Mouse (Mus musculus): ENCODE results near the gene A730015C16Rik. TPM values are rescaled to one million over a fixed set of nuclear protein-coding genes. Genes with fewer than 3 reads are reported as not detected.

A730015C16Rik gene
- polyA plus RNA-seq (2011; ENCODE audit: insufficient read depth, insufficient read length, low replicate concordance, missing spikeins) = not detected in 2 replicates

GRCm38 (mm10) chr4:108848505-108848848 lies at the start of gene A730015C16Rik:
Gene A730015C16Rik, minus strand, starts transcription at chr4:108848619.
- 3% methylated on average over 20 of the region's 20 CpGs for WGBS
- H3K4me1 ChIP-seq (ENCODE audit: control insufficient read depth, insufficient read depth, low read length) = no peaks in the 10 kb centered on the region
- TF ChIP-seq POLR2A (IDR thresholded peaks at IDR 0.05; ENCODE audit: borderline replicate concordance, control insufficient read depth, low read depth, low read length) (no peak), CTCF (IDR thresholded peaks at IDR 0.05; ENCODE audit: control insufficient read depth, insufficient read depth, low read length) (no peak)
- peak within 1 kb of the TSS; percentile 92 for H3K27ac ChIP-seq (ENCODE audit: control insufficient read depth, insufficient read depth, low read depth, low read length, poor library complexity)
- H3K4me3 ChIP-seq (replicated peaks; ENCODE audit: control insufficient read depth, low read depth, low read length) = peak within 1 kb of the TSS; percentile 100

DNA sequence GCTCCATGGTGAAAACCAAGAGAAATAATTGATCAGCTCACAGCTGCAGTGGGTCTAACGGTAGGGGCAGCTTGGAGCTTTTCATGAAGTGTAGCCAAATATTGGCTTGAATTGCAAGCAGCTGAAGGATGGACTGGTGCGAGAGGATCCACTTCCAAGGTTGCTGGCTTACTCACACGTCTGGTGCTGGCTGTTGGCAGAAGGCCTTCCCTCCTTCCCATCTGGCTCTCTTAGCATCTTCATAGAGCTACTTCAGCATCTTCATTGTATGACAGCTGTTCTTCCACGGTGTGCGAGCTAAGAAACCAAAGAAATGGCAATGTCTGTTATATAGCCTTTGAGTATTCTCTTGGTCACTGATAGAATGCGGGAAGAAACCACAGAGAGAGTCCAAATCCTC lies 42.5 kb upstream of the A730015C16Rik start:
- no peak overlapping the region for H3K27ac ChIP-seq (ENCODE audit: control insufficient read depth, insufficient read depth, low read depth, low read length, poor library complexity)
- WGBS = 82% methylated on average over 6 of the region's 6 CpGs
- no peaks in the 10 kb centered on the region for H3K4me1 ChIP-seq (ENCODE audit: control insufficient read depth, insufficient read depth, low read length)
- H3K4me3 ChIP-seq (replicated peaks; ENCODE audit: control insufficient read depth, low read depth, low read length) = no peak overlapping the region
- TF ChIP-seq CTCF (IDR thresholded peaks at IDR 0.05; ENCODE audit: control insufficient read depth, insufficient read depth, low read length) (no peak), POLR2A (IDR thresholded peaks at IDR 0.05; ENCODE audit: borderline replicate concordance, control insufficient read depth, low read depth, low read length) (no peak)

DNA sequence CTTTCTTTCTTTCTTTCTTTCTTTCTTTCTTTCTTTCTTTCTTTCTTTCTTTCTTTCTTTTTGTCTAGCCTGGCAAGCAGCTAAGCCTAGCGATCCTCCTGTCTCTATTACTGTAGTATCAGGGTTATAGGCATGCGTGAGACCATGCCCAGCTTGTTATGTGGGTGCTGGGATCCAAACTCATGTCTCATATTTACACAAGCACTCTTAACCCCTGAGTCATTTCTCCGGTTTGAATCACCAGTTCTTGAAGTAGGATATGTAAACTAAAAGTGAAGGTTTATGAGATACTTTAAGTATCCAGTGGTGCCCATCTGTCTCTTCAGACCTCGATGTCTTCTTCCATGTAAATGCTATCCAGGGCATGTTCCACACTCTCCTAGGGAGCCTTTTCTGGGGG lies 39.0 kb upstream of the A730015C16Rik start:
- Histone ChIP-seq H3K4me1 (ENCODE audit: control insufficient read depth, insufficient read depth, low read length) (no peaks in the 10 kb centered on the region), H3K4me3 (replicated peaks; ENCODE audit: control insufficient read depth, low read depth, low read length) (no peak overlapping the region), H3K27ac (ENCODE audit: control insufficient read depth, insufficient read depth, low read depth, low read length, poor library complexity) (no peak overlapping the region)
- TF ChIP-seq CTCF (IDR thresholded peaks at IDR 0.05; ENCODE audit: control insufficient read depth, insufficient read depth, low read length) = no peak
- TF ChIP-seq POLR2A (IDR thresholded peaks at IDR 0.05; ENCODE audit: borderline replicate concordance, control insufficient read depth, low read depth, low read length) = no peak
- WGBS = 80% methylated on average over 4 of the region's 4 CpGs

DNA sequence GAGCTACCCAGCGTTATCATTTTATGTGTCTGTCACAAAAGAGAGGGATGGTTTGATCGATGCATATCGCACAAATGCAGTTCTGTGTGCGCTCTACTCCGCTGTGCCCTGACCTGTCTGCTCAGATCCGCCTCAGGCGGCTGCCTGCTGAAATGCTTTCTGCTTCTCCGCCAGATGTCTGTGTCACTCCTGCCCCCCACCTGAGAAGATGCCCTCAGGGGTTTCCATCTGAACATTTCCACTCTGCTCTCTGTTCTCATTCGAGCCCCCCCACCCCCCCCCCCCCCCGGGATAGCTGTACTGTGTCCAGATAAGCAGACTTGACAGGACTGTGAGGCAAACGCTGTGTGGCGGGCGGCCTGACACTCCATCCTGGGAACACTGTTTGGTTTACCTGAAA lies 35.4 kb upstream of the A730015C16Rik start:
- Histone ChIP-seq H3K27ac (ENCODE audit: control insufficient read depth, insufficient read depth, low read depth, low read length, poor library complexity) (no peak overlapping the region), H3K4me1 (ENCODE audit: control insufficient read depth, insufficient read depth, low read length) (no peaks in the 10 kb centered on the region; the same call in none of the 2 replicates), H3K4me3 (replicated peaks; ENCODE audit: control insufficient read depth, low read depth, low read length) (no peak overlapping the region)
- TF ChIP-seq CTCF (IDR thresholded peaks at IDR 0.05; ENCODE audit: control insufficient read depth, insufficient read depth, low read length) (no peak), POLR2A (IDR thresholded peaks at IDR 0.05; ENCODE audit: borderline replicate concordance, control insufficient read depth, low read depth, low read length) (no peak)
- WGBS = 77% methylated on average over 13 of the region's 13 CpGs

GRCm38 (mm10) chr4:108878963-108879822 lies 30.8 kb upstream of the A730015C16Rik start, which contains the start of gene Rab3b:
Gene Rab3b, plus strand, starts transcription at chr4:108879063.
- WGBS = 2% methylated on average over 46 of the region's 46 CpGs
- TF ChIP-seq CTCF (IDR thresholded peaks at IDR 0.05; ENCODE audit: control insufficient read depth, insufficient read depth, low read length) (no peak), POLR2A (IDR thresholded peaks at IDR 0.05; ENCODE audit: borderline replicate concordance, control insufficient read depth, low read depth, low read length) (no peak; the same call in 1 of the 2 replicates)
- H3K4me1 ChIP-seq (ENCODE audit: control insufficient read depth, insufficient read depth, low read length) = no peaks in the 10 kb centered on the region; the same call in none of the 2 replicates
- no peak within 1 kb of the TSS; the same call in 1 of the 2 replicates for H3K27ac ChIP-seq (ENCODE audit: control insufficient read depth, insufficient read depth, low read depth, low read length, poor library complexity)
- H3K4me3 ChIP-seq (replicated peaks; ENCODE audit: control insufficient read depth, low read depth, low read length) = peak within 1 kb of the TSS; percentile 18

DNA sequence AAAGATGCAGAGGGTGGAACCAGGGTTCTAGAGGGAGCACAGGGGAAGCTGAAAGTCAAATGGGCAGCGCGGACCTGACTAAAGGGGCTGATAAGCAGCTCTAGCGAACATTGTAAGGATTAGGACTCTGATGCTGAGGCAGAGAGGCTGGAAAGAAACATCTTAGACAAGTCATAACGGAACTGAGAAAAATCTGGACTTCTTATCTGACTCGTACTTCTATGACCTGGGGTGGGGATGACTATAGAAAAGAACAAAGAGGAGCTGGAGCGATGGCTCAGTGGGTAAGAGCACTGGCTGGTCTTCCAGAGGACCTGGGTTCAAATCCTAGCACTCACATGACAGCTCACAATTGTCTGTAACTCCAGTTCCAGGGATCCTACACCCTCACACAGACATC lies 29.5 kb upstream of the A730015C16Rik start:
- no peak for TF ChIP-seq CTCF (IDR thresholded peaks at IDR 0.05; ENCODE audit: control insufficient read depth, insufficient read depth, low read length)
- TF ChIP-seq POLR2A (IDR thresholded peaks at IDR 0.05; ENCODE audit: borderline replicate concordance, control insufficient read depth, low read depth, low read length) = no peak
- Histone ChIP-seq H3K4me1 (ENCODE audit: control insufficient read depth, insufficient read depth, low read length) (no peaks in the 10 kb centered on the region; the same call in none of the 2 replicates), H3K27ac (ENCODE audit: control insufficient read depth, insufficient read depth, low read depth, low read length, poor library complexity) (no peak overlapping the region), H3K4me3 (replicated peaks; ENCODE audit: control insufficient read depth, low read depth, low read length) (no peak overlapping the region)
- 81% methylated on average over 6 of the region's 6 CpGs for WGBS

GRCm38 (mm10) chr4:108873746-108874145 lies 25.3 kb upstream of the A730015C16Rik start:
- H3K27ac ChIP-seq (ENCODE audit: control insufficient read depth, insufficient read depth, low read depth, low read length, poor library complexity) = no peak overlapping the region
- 93% methylated on average over 5 of the region's 5 CpGs for WGBS
- H3K4me1 ChIP-seq (ENCODE audit: control insufficient read depth, insufficient read depth, low read length) = no peaks in the 10 kb centered on the region
- TF ChIP-seq POLR2A (IDR thresholded peaks at IDR 0.05; ENCODE audit: borderline replicate concordance, control insufficient read depth, low read depth, low read length) = no peak
- no peak for TF ChIP-seq CTCF (IDR thresholded peaks at IDR 0.05; ENCODE audit: control insufficient read depth, insufficient read depth, low read length)
- no peak overlapping the region for H3K4me3 ChIP-seq (replicated peaks; ENCODE audit: control insufficient read depth, low read depth, low read length)

GRCm38 (mm10) chr4:108869730-108870374 lies 21.4 kb upstream of the A730015C16Rik start:
- Histone ChIP-seq H3K27ac (ENCODE audit: control insufficient read depth, insufficient read depth, low read depth, low read length, poor library complexity) (no peak overlapping the region), H3K4me1 (ENCODE audit: control insufficient read depth, insufficient read depth, low read length) (no peaks in the 10 kb centered on the region), H3K4me3 (replicated peaks; ENCODE audit: control insufficient read depth, low read depth, low read length) (no peak overlapping the region)
- WGBS = 38% methylated on average over 10 of the region's 10 CpGs
- TF ChIP-seq CTCF (IDR thresholded peaks at IDR 0.05; ENCODE audit: control insufficient read depth, insufficient read depth, low read length) = peak; percentile 73
- TF ChIP-seq POLR2A (IDR thresholded peaks at IDR 0.05; ENCODE audit: borderline replicate concordance, control insufficient read depth, low read depth, low read length) = no peak
